ENCODE assay signal across 12 mouse cellular contexts in genomic region chr4:55100851-55101250, GRCm38 (mm10).
A peak's percentile ranks its signal among the peaks of the same experiment; 100 is the strongest.
DNase-seq lines count a peak whose midpoint lies in the region; ATAC-seq and TF ChIP-seq lines count a peak whose summit lies in the region.
"Had no signal": no experiment of that assay in that cellular context is flagged by ENCODE, and none has a peak within 500 bp of the region (broad histone marks: within the 10 kb centered on the region; RNA-seq: fewer than 3 reads in every experiment).

No protein-coding gene starts in this region.

- H3K4me1 ChIP-seq in limb, embryonic 13.5 days: peaks cover 8% of the 10 kb centered on the region; the same call in 1 of the 2 replicates

- no peak overlapping the region for H3K9ac ChIP-seq in limb, embryonic 13.5 days

- H3K9me3 ChIP-seq in limb, embryonic 13.5 days: no peaks in the 10 kb centered on the region

- peak; percentile 12 for DNase-seq in gastrocnemius, adult 18-20 months (ENCODE audit: low spot score)
- no peak for DNase-seq in gastrocnemius, adult 8-10 months (ENCODE audit: low spot score in 2 of 2)
- DNase-seq in layer of hippocampus, adult 2 months (ENCODE audit: low spot score in 2 of 2): no peak
- no peak for DNase-seq in layer of hippocampus, adult 18-20 months (ENCODE audit: low spot score in 2 of 2)
- peak; percentile 63 for DNase-seq in ZHBTc4 (ENCODE audit: low read depth, low spot score)
- no peak for DNase-seq in right cerebral cortex, postnatal 14 days
- DNase-seq in cerebellum, adult 11-12 months: no peak
- DNase-seq: cerebellum, adult 9-10 months; heart, adult 11 months had no signal

- 47% methylated on average over 2 of the region's 2 CpGs for WGBS in limb, embryonic 13.5 days

- peak; percentile 57; the same call in 1 of the 2 replicates for ATAC-seq in limb, embryonic 13.5 days (ENCODE audit: low FRiP score, low read depth)
- ATAC-seq: activated CD4-positive, CD25-positive, alpha-beta regulatory T cell, adult 4 months; inflammation-experienced regulatory T-cells, adult 6 months had no signal

- H3K27ac ChIP-seq in layer of hippocampus, adult 2 months: no peak overlapping the region
- H3K27ac ChIP-seq in limb, embryonic 13.5 days: no peak overlapping the region

- no peak overlapping the region for H3K4me3 ChIP-seq in layer of hippocampus, adult 2 months
- H3K4me3 ChIP-seq in limb, embryonic 13.5 days: no peak overlapping the region

- no peak overlapping the region for H3K4me2 ChIP-seq in limb, embryonic 13.5 days (replicated peaks)

- no peaks in the 10 kb centered on the region for H3K27me3 ChIP-seq in limb, embryonic 13.5 days

- peak; percentile 60 for TF ChIP-seq CTCF in layer of hippocampus, adult 2 months (conservative IDR thresholded peaks at IDR 0.05)

- H3K36me3 ChIP-seq in limb, embryonic 13.5 days: no peaks in the 10 kb centered on the region

Comparison
In these comparisons a context has a peak if more than half of its experiments do, and no peak if none do; other contexts are left out.
1. DNase-seq: peak in gastrocnemius, adult 18-20 months (single experiment) and ZHBTc4 (single experiment); none in gastrocnemius, adult 8-10 months (0 of 2), layer of hippocampus, adult 2 months (0 of 2), layer of hippocampus, adult 18-20 months (0 of 2), right cerebral cortex, postnatal 14 days (single experiment) and cerebellum, adult 11-12 months (single experiment).